Mouse (Mus musculus): ENCODE measurements around the gene Gm4131.
"Not testable (repeated sequence)": the region's sequence is repeated elsewhere in the genome, so short reads cannot be mapped to it uniquely, and the experiment has no call there.

Gm4131 gene

DNA sequence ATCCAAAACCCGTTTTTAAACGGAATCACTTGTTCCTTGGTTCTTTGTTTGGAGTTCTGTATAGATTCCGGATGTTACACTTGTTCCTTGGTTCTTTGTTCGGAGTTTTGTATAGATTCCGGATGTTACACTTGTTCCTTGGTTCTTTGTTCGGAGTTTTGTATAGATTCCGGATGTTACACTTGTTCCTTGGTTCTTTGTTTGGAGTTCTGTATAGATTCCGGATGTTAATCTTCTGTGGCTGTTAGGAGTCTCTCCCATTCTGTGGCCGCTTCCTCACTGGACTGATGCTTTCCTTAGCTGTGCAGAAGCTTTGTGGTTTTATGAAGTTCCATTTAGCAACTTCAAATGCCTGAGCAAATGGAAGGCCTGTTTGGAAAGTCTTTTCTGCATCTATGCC is at the start of gene Gm4131:
Gm4131 (minus strand) TSS at position 101 of the 400 bp plus-strand sequence.
- not testable (repeated sequence) for DNase-seq (ENCODE audit: low spot score in 2 of 2)

DNA sequence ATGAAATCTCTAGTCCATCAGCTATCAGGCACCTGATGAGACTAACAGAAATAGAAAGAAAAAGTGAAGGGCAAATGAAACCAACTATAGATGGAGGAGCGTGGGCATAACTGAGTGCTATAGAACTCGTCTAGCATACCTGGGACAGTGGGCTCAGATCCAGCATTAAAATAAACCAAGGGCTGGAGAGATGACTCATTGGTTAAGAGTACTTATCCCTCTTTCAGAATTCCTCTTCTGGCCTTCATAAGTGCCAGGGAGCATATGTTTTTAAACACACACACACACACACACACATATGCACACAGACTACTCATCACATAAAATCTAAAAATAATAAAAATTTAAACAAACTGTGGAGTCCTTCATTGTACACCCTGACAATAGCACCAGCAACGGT is 43.2 kb upstream of the Gm4131 start:
- DNase-seq (ENCODE audit: low spot score in 2 of 2): no peak

DNA sequence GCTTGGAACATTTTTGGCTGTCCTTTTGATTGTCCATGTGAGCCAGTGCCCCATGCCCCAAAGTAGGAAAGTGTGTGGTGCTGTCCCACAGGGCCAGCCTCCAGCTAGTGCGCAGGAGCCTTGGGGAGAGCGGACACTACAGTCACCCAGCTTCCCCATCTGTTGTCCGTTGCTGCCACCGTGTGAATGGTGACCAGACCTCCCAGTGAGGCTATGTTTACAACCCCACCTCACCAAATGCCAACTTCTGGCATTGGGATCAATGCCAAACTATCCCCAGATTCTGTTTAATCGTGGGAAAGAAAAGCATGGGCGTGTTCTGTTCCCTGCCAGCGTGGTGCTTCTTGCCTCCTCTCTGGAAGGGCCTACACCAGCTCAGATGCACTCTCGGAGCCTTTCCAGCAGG is 41.1 kb upstream of the Gm4131 start:
- DNase-seq (ENCODE audit: low spot score in 2 of 2): no peak

- no peak for DNase-seq (ENCODE audit: low spot score in 2 of 2)
These were observed 36.1 kb upstream of the Gm4131 start for GRCm38 (mm10) chr14:62602869-62603268.

DNA sequence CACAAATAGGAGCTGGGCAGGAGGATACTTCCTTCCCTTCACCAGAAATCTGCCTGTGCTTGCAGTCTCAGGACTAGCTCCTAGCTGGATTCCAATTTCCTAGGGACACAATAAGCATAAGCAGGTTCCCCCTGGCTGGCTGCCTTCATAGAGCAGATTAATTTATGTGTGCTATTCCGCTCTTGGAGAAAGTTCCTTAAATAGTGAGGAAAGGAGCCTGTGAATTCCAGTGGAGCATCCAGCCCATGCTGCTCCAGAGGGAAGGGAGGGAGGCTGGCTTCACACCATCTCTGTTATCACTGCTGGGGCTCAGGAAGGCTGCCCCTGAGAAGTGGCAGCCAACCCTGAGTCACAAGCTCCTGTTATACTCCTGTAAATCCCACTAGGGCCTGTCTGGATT is 35.5 kb upstream of the Gm4131 start:
- DNase-seq (ENCODE audit: low spot score in 2 of 2): no peak

GRCm38 (mm10) chr14:62600109-62600522 is 33.4 kb upstream of the Gm4131 start:
- no peak for DNase-seq (ENCODE audit: low spot score in 2 of 2)

DNA sequence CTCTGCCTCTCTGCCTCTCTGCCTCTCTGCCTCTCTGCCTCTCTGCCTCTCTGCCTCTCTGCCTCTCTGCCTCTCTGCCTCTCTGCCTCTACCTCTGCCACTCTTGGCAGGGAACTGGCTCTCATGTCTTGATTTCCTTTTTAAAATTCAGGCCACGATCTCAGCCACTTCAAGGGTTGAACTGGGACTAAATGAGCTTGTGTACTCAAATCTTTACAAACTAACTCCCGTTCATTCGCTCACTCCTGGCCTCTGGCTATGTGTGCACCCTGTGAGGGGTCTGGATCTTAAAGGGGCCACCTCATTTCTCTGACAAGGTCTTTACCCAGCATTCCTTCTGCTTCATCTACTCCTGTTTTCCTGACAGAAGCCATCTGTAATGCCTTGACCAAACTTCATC is 18.6 kb upstream of the Gm4131 start:
- DNase-seq (ENCODE audit: low spot score in 2 of 2): no peak

GRCm38 (mm10) chr14:62584637-62585036 is 17.9 kb upstream of the Gm4131 start:
- no peak for DNase-seq (ENCODE audit: low spot score in 2 of 2)

GRCm38 (mm10) chr14:62581768-62582167 is 15.0 kb upstream of the Gm4131 start:
- no peak for DNase-seq (ENCODE audit: low spot score in 2 of 2)

DNA sequence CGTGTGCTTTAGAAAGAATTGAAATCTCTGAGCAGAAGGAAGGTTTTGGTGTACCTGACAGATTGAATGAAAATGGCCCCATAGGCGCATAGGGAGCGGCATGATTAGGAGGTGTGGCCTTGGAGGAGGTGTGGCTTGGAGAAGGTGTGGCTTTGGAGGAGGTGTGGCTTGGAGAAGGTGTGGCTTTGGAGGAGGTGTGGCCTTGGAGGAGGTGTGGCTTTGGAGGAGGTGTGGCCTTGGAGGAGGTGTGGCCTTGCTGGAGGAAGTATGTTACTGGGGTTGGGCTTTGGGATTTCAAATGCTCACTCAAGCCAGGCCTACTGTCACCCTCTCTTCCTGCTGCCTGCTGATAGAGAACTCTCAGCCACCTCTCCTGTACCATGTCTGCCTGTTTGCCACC is 14.2 kb upstream of the Gm4131 start:
- no peak for DNase-seq (ENCODE audit: low spot score in 2 of 2)

DNA sequence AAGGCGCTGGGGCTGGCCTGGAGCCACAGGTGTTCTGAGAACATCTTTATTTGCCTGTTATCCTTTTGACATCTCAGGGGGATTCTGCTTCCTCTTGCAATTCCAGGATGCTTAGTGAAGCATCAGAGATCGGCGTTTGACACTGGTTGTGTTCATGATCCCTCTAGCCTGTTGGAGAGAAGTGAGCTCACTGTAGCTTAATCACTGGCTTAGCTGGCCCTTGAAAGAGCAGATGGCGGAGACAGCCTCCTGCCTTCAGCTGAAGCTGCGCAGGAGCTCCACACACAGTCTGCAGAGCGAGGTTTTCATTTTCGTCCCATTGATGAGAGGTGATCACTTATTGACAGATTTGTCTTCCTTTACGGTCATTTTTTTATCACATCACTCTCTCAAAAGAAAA is 9.1 kb upstream of the Gm4131 start:
- no peak for DNase-seq (ENCODE audit: low spot score in 2 of 2)

GRCm38 (mm10) chr14:62574906-62575305 is 8.2 kb upstream of the Gm4131 start:
- DNase-seq (ENCODE audit: low spot score in 2 of 2): no peak

GRCm38 (mm10) chr14:62573454-62573853 is 6.7 kb upstream of the Gm4131 start:
- DNase-seq (ENCODE audit: low spot score in 2 of 2): no peak

- no peak for DNase-seq (ENCODE audit: low spot score in 2 of 2)
These were observed 3.6 kb upstream of the Gm4131 start for GRCm38 (mm10) chr14:62570299-62570698.

- DNase-seq (ENCODE audit: low spot score in 2 of 2): no peak
These were observed 2.7 kb upstream of the Gm4131 start for GRCm38 (mm10) chr14:62569463-62569862.

GRCm38 (mm10) chr14:62563679-62564078 is 3.0 kb downstream of the Gm4131 start:
- DNase-seq (ENCODE audit: low spot score in 2 of 2): no peak

DNA sequence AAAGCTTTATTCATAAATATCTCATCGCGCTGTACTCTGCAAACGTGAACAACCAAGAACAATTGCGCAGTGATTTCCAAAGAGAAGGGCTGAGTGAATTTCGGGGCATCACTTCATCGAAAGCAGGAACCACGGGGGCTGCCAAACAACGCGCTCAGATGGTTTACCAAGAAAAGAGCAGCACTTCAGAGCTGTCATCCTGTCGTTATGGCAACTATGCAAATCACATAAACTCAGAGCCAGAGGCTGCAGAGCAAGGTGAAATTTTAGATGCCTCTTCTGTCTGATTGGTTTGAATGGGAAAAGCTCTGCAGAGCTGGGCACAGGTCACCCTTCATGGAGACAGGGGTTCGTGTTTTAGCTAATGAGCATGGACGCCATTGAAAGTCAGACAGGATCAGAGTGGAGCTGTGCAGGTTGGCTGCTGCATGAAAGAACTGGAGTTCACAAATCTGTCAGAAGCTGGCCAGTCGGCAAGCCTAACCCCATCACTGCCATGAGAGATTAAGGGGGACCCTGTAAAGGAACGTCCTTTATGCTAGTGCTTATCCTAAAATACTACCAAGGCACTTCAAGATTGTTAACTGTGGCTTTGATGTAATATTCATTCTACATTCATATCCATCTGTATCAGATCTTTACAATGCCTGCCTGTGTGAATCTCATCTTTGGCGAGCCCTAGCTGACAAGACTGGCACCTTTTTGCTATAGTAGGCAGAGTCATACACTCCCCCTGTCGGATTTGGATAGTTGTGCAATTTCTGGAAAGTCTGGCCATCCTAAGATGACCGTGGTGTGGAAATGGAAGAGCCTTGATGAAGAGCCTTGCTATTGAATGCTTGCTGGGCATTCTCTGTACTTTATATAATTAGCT is 4.6 kb downstream of the Gm4131 start:
- no peak for DNase-seq (ENCODE audit: low spot score in 2 of 2)

DNA sequence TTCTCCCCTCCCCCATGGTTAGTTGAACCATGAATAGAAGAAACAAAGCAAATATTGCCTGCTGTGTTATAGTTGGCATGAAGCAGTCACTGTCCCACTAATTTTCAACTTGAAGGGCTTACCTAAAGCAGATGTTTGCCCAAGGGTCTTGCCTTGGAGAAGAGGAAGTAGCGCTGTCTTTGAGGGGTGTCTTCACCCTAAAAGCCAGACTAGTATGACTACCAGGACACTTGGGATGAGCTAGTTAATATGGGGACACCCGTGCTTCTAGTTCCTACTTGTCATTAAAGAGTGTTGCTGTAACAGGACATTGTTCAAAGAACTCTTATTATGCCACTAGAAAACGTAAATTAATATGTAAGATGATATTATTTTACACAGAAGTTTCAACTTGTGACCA is 9.6 kb downstream of the Gm4131 start:
- no peak for DNase-seq (ENCODE audit: low spot score in 2 of 2)

DNA sequence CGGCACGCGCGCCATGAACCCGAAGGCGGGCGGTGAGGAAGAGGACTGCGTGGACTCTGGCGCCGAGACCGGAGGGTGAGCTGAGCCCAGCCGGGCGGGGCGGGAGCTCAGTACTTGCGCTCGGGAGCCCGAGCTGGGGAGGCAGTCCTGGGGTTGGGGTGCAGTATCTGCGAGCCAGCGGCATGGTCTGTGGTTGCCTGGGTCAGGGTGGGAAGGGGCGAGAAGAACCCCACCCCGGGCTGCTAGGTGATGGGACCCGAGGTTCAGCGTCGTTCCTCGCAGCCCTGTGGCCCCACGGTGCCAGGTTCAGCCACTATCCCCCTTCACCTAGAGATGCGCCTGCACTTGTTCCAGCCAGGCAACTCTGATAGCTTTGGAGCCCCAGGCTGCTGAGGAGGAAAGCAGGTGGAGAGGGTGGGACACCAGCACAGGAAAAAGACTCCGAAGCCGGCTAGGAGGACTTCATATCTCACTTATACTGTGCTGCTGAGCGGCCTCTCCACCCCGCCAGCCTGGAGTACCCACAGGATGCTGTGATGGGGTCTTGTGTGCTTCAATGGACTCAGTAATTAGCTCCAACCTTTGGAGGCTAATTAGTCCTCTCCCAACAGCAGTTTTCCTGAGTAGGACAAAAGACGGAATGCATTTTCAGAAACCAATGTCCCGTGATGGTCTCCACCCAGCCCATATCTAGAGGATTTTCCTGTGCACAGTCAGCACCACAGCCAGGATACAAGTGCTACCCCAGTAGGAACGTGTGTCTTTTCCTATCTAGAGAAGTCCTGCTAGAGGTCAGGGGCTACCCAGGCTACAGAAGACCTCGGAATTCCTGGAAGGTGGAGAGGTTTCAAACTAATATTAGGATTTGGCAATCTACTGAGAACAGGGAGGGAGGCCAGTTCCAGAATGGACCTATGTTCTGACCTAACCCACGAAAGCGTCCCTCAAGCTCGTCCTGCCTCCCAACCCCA is 10.6 kb downstream of the Gm4131 start:
- DNase-seq (ENCODE audit: low spot score in 2 of 2): no peak

DNA sequence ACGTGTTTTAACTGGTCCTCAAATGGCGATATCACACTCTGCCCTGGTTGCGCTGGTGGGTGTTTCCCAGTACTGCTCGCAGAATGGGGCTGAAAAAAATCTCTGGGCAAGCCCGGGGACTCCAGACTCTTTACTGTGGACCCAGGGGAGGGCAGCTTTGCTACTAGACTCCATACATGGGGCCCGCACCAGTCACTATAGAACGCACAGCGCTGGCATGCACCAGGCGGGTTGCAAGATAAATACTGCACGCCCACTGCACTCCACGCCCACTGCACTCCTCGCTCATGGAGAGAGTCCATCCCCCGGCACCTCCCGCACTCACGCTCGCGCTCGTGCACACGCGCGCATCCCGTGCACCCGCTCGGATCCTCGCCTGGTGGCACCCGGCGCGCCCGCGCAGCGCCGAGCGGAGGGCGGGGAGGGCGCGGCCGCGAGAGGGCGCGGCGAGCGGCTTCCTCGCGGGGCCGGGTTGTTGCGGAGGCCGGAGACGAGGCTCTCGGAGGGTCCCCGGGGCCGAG is 11.4 kb downstream of the Gm4131 start, which contains the start of gene Fam124a:
Fam124a (plus strand) TSS at position 429 of the 521 bp plus-strand sequence.
- DNase-seq (ENCODE audit: low spot score in 2 of 2): peak; percentile 69 to 74

GRCm38 (mm10) chr14:62553786-62554185 is 12.9 kb downstream of the Gm4131 start:
- DNase-seq (ENCODE audit: low spot score in 2 of 2): no peak

DNA sequence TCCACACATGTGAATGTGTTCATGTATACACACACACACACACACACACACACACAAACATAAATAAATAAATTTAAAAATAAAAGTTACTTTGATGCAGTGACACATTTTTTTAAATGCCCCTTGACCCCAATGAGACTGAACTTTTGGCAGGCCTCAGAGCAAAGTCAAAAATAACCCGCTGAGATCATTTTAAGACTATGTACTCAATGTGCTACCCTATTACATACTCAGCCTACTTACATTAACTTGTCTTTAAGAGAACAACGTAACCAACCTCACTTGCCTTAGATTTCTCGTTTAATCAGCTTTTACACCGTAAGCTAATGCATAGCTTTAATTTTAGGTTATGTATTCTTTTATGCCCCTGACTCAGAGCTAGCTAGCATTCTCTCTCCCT is 13.9 kb downstream of the Gm4131 start:
- DNase-seq (ENCODE audit: low spot score in 2 of 2): no peak

All from urinary bladder, postnatal 4 days (tissue).